Mouse (Mus musculus): ENCODE data around the gene Qrich2.

DNA sequence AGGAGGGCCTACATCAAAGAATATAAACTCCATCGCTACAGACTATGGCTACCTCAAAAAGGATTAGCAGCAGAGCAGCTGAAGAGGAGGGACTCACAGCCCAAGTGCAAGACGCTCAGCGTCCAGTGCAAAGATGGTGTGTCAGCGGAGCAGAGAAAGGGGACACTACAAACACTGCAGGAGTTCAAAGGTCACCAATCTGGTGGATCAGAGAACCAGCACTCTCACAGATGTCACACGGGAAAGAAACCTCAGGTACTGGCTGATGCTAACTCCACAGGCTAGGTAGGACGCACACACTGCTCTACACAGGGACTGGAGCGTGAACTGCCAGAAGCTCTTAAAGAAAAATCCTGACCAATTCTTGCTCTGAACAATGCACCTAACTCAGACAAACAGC is 12.9 kb upstream of the Qrich2 start:
- TF ChIP-seq CTCF (IDR thresholded peaks at IDR 0.05; ENCODE audit: insufficient read depth, low read depth, low read length) = no peak
- no peak for TF ChIP-seq POLR2A (IDR thresholded peaks at IDR 0.05; ENCODE audit: insufficient read depth, low read depth, low read length)

Data from olfactory bulb, adult 2 months (tissue).